Mouse (Mus musculus) olfactory bulb, adult 2 months (tissue): Measurements from ENCODE around the gene Tmco1.

Source experiments
- CTCF ChIP-seq: fragments of 200-500 bp; IDR thresholded peaks from 2 replicates; pipeline ENCODE4 v1.5.1; 2012; ENCODE audit warnings: low read depth, mild to moderate bottlenecking, low read length, moderate library complexity; ENCODE audit not compliant: insufficient read depth
- POLR2A ChIP-seq: fragments of 200-500 bp; IDR thresholded peaks from 2 replicates; pipeline ENCODE4 v1.6.1; 2012; ENCODE audit warnings: mild to moderate bottlenecking, low read depth, low read length, moderate library complexity; ENCODE audit not compliant: insufficient read depth

DNA sequence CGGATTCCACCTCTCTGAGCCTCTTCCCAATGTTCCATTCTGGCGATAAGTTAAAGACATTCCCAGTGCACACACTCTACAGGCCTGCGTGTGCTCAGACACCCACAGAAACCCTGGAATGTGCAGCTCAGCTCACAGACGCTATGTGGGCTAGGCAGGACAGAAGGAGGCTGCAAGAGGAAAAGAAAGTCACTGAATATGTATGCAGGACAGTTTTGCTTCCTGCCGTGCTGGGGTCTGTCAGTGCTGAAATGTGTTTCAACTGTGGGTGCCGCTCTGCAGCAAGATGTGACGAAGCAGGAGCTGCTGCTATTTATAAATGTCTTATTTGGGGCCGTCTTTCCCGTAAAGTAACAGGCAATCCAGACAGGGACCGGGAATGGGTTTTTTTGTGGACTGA, 48.5 kb upstream of the Tmco1 start:
- TF ChIP-seq POLR2A (no peak), CTCF (no peak)
